Mouse (Mus musculus): ENCODE results near the gene Cbx8.

The Cbx8 gene

GRCm38 (mm10) chr11:118987999-118988398 is 52.8 kb downstream of the Cbx8 start, which contains the start of gene Enpp7:
TSS of gene Enpp7 (plus strand) at chr11:118988188.
- no peak for DNase-seq (ENCODE audit: low spot score)
